Mouse (Mus musculus) spleen, adult 2 months (tissue): Measurements from ENCODE around the gene Clca2. TPM values are rescaled to one million over a fixed set of nuclear protein-coding genes. Genes with fewer than 3 reads are reported as not detected.

ENCODE experiments used
- DNase-seq, 2 experiments: peaks; one replicate each; pipeline versions ENCODE4 v3.0.0 to v3.0.0-alpha.2; 2012 to 2021; ENCODE audit warnings: low spot score in 2 of 2, low read depth in 1 of 2
- H3K27ac ChIP-seq: fragments of 200-500 bp; 2 replicates; pipeline ENCODE4 v1.5.1; 2012; ENCODE audit warnings: low read length, inconsistent platforms; ENCODE audit not compliant: insufficient read depth
- H3K27me3 ChIP-seq: fragments of 200-500 bp; 2 replicates; pipeline ENCODE4 v1.6.1; 2012; ENCODE audit warnings: mild to moderate bottlenecking, moderate library complexity, low read length, inconsistent platforms; ENCODE audit not compliant: control insufficient read depth, insufficient read depth
- H3K36me3 ChIP-seq: fragments of 200-500 bp; 2 replicates; pipeline ENCODE4 v1.6.1; 2012; ENCODE audit warnings: mild to moderate bottlenecking, low read length, inconsistent platforms; ENCODE audit not compliant: control insufficient read depth, insufficient read depth
- H3K4me1 ChIP-seq: fragments of 200-500 bp; 2 replicates; pipeline ENCODE4 v1.6.1; 2011; ENCODE audit warnings: inconsistent platforms; ENCODE audit not compliant: control insufficient read depth, insufficient read depth, insufficient read length
- H3K4me3 ChIP-seq: fragments of 200-500 bp; 2 replicates; pipeline ENCODE4 v1.5.1; 2011; ENCODE audit warnings: mild to moderate bottlenecking, inconsistent platforms; ENCODE audit not compliant: insufficient read depth, insufficient read length; ENCODE audit errors: extremely low read depth
- CTCF ChIP-seq: fragments of 200-500 bp; IDR thresholded peaks from 2 replicates; pipeline ENCODE4 v1.5.1; 2011; ENCODE audit warnings: mild to moderate bottlenecking, inconsistent platforms; ENCODE audit not compliant: insufficient read depth, insufficient read length, insufficient replicate concordance; ENCODE audit errors: extremely low read depth
- POLR2A ChIP-seq: fragments of 200-500 bp; IDR thresholded peaks from 2 replicates; pipeline ENCODE4 v1.6.1; 2011; ENCODE audit warnings: low read depth, low read length, inconsistent platforms
- WGBS: fragments of 180-500 bp; shearing (Covaris S2); methylation state at CpG from one replicate; pipeline ENCODE4 v1.1.7; 2018; 5-methylcytosine and 5-hydroxymethylcytosine counted together
- polyA plus RNA-seq: library from polyadenylated mRNA; depleted of rRNA; stranded (reverse); fragments of >200 nt; gene quantifications from 2 replicates; pipeline ENCODE4 v1.2.3, GENCODE M21; 2012

Clca2 gene
- polyA plus RNA-seq, 1 experiment, result 0.14 TPM

DNA sequence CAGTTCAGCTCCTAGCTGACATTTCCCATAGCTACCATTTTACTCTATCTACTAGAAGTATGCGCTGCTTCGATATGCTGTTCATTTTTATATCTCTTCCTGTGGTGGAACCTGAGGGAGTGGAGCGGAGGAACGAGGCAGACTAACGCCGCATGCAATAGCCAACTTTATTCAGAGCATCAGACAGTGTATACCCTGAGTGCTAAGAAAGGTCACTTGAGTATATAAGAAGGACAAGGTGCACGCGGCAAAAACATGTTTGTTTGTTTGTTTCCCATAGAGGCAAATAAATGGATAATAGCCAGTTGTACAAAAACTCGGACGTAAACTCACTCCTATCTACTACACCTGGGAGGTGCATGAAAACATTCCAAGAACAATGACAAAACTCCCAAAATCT lies 18.4 kb upstream of the Clca2 start:
- WGBS, result 87% methylated on average over 10 of the region's 10 CpGs
- H3K4me3 ChIP-seq, result no peak overlapping the region
- TF ChIP-seq POLR2A, result no peak
- no peak for TF ChIP-seq CTCF

DNA sequence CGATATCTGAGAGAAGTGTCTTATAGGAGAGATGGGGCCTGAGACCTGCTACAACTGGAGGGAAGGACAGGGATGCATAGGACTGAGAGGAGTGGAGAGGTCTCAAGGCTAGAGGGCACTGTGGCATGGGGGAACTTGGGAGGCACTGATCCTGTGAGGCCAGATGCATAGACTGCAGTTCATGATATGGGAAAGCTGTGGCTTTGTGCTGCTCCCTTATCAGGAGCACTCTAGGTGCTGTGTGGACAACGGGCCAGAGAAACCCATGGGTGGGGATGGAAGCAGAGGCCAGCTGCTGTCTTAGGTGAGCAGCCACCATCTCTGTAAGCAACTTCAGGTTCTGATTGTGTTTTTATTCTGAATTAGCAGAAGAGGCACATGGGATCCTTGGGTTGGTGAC lies 15.9 kb upstream of the Clca2 start:
- no peaks in the 10 kb centered on the region; the same call in 1 of the 2 replicates for H3K4me1 ChIP-seq
- H3K4me3 ChIP-seq, result no peak overlapping the region
- no peaks in the 10 kb centered on the region for H3K27me3 ChIP-seq
- no peak overlapping the region for H3K27ac ChIP-seq
- no peaks in the 10 kb centered on the region for H3K36me3 ChIP-seq
- no peak for TF ChIP-seq POLR2A
- no peak for TF ChIP-seq CTCF
- DNase-seq, result no peak
- 88% methylated on average over 2 of the region's 2 CpGs for WGBS

More for the DNA sequence above, 18.4 kb upstream of the Clca2 start:
- Histone ChIP-seq H3K27ac (no peak overlapping the region), H3K4me1 (no peaks in the 10 kb centered on the region; the same call in 1 of the 2 replicates), H3K36me3 (no peaks in the 10 kb centered on the region), H3K27me3 (no peaks in the 10 kb centered on the region)
- no peak for DNase-seq

DNA sequence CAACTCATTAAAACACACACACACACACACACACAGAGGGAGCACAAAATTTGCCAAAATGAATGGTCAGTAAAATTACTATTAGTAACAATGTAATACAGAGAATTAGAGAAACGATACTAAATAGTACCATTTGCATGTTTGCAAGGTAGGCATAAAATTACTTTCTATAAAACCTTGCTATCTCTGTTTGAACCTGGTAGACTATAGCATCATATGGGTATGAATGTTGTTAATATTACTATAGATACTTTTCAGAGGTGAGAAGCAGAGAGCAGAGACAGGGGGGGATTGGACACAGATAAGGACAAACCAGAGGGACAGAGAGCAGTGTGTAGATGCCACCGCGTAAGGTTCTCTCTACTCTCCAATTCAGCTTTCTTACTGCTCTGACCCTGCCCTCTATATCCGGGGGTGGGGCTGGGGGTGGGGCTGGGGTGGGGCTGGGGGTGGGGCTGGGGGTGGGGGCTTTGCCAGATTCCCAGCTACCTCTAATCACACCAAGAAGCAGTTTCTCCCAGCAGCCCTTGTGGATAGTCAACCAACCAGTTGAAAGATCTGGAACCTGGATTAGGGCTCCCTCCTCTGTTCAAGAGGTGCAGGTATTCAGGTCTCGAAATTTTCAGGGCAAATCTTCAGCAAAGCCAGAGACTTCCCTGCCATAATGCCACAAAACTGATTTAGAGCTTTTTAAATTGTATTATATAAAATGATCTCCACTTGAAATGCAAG lies 6.7 kb upstream of the Clca2 start:
- TF ChIP-seq POLR2A (no peak), CTCF (no peak)
- no peaks in the 10 kb centered on the region for H3K36me3 ChIP-seq
- no peaks in the 10 kb centered on the region for H3K27me3 ChIP-seq
- H3K4me1 ChIP-seq, result no peaks in the 10 kb centered on the region
- no peak overlapping the region for H3K27ac ChIP-seq
- no peak overlapping the region for H3K4me3 ChIP-seq
- no peak for DNase-seq
- 57% methylated on average over 5 of the region's 5 CpGs for WGBS

DNA sequence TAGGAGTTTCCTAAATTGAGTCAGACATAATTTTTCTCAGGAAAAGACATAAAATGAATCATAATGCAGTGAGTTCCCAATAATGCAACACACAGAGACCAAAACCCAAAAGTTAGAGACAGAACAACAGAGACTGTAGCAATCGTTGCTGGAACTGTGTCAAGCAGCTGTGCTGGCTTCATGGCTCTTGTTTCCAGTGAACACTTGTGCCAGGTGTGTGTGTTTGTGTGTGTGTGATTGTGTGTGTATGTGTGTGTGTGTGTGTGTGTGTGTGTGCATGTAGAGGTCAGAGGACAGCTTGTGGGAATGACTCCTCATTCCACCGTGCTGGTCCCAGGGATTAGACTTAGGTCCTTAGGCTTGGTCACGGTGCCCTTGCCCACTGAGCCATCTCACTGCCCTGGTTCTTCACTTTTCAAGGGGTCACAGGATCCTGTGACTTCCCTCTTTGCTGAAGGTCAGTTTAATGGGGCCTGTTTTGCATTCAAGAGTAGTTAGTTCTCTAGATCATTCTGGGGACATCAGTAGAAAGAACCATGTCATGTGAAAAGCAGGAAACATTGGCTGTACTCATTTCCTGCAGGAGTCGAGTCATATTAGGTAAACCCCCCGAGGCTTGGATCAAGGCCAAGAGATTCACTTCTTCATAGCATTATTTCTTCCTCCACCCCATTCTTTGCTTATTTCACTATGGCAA lies 6.0 kb upstream of the Clca2 start:
- no peak for TF ChIP-seq POLR2A
- no peak for TF ChIP-seq CTCF
- 40% methylated on average over 5 of the region's 5 CpGs for WGBS

DNA sequence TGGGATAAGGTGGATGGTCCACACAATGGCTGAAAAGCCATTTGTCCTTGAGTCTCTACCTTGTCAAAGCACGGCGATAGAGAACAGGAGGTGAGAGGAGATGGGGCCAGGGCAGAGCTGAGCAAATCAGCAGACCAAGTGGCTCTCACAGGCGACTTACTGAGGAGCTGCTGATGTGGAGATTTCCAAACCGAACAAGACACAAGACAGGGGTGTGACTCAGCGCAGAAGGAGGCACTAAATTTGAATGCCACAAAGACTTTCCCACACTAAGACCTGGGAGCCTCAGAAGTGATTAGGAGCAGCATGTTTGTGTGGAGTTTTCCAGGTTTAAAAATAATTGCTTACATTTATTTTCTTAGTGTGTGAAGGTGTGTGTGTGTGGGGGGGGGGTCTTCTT lies 4.5 kb upstream of the Clca2 start:
- H3K4me1 ChIP-seq, result no peaks in the 10 kb centered on the region
- H3K4me3 ChIP-seq, result no peak overlapping the region
- no peak for DNase-seq
- no peak overlapping the region for H3K27ac ChIP-seq
- no peaks in the 10 kb centered on the region for H3K27me3 ChIP-seq
- TF ChIP-seq POLR2A (no peak), CTCF (no peak)
- 66% methylated on average over 5 of the region's 5 CpGs for WGBS
- no peaks in the 10 kb centered on the region for H3K36me3 ChIP-seq

More for the DNA sequence above, 6.0 kb upstream of the Clca2 start:
- DNase-seq, result no peak
- Histone ChIP-seq H3K4me3 (no peak overlapping the region), H3K27ac (no peak overlapping the region), H3K4me1 (no peaks in the 10 kb centered on the region), H3K27me3 (no peaks in the 10 kb centered on the region), H3K36me3 (no peaks in the 10 kb centered on the region)

DNA sequence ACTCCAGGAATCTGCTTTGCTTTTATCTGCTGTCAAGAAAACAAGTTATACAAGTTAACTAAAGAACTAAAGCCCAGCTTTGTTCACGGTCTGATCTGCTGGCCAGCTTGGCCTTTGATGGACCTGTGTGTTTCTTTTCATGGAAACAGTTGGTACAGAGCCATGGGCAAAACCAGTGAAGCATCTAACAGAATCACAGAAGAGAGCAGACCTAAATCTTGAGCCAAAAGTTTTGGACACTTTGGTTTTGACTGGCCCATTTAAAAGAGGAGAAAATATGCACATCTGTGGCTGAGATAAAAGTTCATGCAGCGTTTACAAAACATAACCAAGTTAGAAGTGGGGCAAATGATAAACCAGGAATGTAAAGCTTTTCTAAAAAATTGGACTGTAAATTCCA lies 4.1 kb upstream of the Clca2 start:
- no peaks in the 10 kb centered on the region for H3K36me3 ChIP-seq
- WGBS, result 83% methylated on average over 2 of the region's 2 CpGs
- DNase-seq, result no peak
- H3K27ac ChIP-seq, result no peak overlapping the region
- H3K4me3 ChIP-seq, result no peak overlapping the region
- no peaks in the 10 kb centered on the region for H3K27me3 ChIP-seq
- H3K4me1 ChIP-seq, result no peaks in the 10 kb centered on the region
- TF ChIP-seq CTCF (no peak), POLR2A (no peak)

DNA sequence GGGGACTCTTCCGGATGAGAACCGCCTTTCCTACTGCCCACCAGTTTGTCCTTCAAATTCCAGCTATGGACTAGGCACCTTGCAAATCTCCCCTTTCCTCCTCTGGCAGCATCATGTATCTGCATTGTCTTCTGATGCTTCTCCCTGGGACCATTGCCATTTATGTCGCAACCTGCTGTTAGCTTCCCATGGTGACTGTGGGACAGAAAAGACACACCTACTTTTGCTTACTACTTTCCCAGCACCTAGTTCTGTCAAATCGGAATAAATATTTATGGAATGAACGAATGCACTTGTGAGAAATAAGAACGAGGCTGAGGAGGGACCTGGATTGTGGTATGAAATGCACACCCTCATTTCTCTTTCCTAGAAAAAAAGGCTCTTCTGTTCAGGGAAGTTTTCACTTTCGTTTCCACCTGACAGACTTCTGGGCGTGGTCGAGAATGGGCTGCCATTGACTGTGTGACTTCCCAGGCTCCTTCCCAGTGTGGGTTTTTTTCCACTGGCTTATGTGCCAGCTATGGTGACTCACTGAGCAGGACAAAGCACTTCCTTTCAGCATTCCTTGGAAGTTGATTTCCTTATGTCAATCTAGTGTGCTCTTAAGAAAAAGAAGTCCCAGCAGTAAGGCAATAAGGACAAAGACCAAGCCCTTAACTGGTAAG lies 2.8 kb upstream of the Clca2 start:
- TF ChIP-seq CTCF (no peak), POLR2A (no peak)
- Histone ChIP-seq H3K4me3 (no peak overlapping the region), H3K36me3 (no peaks in the 10 kb centered on the region), H3K27ac (no peak overlapping the region), H3K27me3 (no peaks in the 10 kb centered on the region), H3K4me1 (no peaks in the 10 kb centered on the region)
- WGBS, result 73% methylated on average over 9 of the region's 9 CpGs
- no peak for DNase-seq
